Mouse (Mus musculus) midbrain, embryonic 12.5 days (tissue): ENCODE measurements around the gene Gtpbp10. TPM values are rescaled to one million over a fixed set of nuclear protein-coding genes. Genes with fewer than 3 reads are reported as not detected.

ENCODE experiments used
- ATAC-seq: fragments of 200-750 bp; cut with Nextera tagmentation; 2 replicates; pipeline ENCODE4 v1.8.0; 2017; ENCODE audit warnings: low read depth, moderate TSS enrichment, moderate library complexity; ENCODE audit not compliant: low FRiP score
- H3K27ac ChIP-seq: fragments of 300-500 bp; sonication (generic); replicated peaks from 2 replicates; pipeline ENCODE4 v1.5.1; 2016; ENCODE audit warnings: mild to moderate bottlenecking
- H3K27me3 ChIP-seq: fragments of 300-500 bp; sonication (generic); 2 replicates; pipeline ENCODE4 v1.6.1; 2016; ENCODE audit warnings: mild to moderate bottlenecking
- H3K36me3 ChIP-seq: fragments of 300-500 bp; sonication (generic); 2 replicates; pipeline ENCODE4 v1.6.1; 2016
- H3K4me1 ChIP-seq: fragments of 300-500 bp; sonication (generic); 2 replicates; pipeline ENCODE4 v1.6.1; 2016
- H3K4me2 ChIP-seq: fragments of 300-500 bp; sonication (generic); replicated peaks from 2 replicates; pipeline ENCODE4 v1.6.1; 2016; ENCODE audit warnings: mild to moderate bottlenecking, moderate library complexity
- H3K4me3 ChIP-seq: fragments of 300-500 bp; sonication (generic); 2 replicates; pipeline ENCODE4 v1.5.1; 2016; ENCODE audit warnings: mild to moderate bottlenecking
- H3K9ac ChIP-seq: fragments of 300-500 bp; sonication (generic); replicated peaks from 2 replicates; pipeline ENCODE4 v1.6.1; 2016; ENCODE audit warnings: mild to moderate bottlenecking, moderate library complexity
- H3K9me3 ChIP-seq: fragments of 300-500 bp; sonication (generic); 2 replicates; pipeline ENCODE4 v1.6.1; 2016; ENCODE audit warnings: mild to moderate bottlenecking
- WGBS: fragments of 180-500 bp; shearing (Covaris S2); methylation state at CpG from one replicate; pipeline ENCODE4 v1.1.7; 2016; 5-methylcytosine and 5-hydroxymethylcytosine counted together
- polyA plus RNA-seq: library from polyadenylated mRNA; unstranded; fragments of >200 nt; fragmentation: Nextera tagmentation; extraction: Ambion mirVana; gene quantifications from 2 replicates; pipeline ENCODE4 v1.2.1, GENCODE M21; 2016

Gtpbp10 gene
- polyA plus RNA-seq, 1 experiment from 2014 or later, result 33.2 TPM

GRCm38 (mm10) chr5:5495042-5495441 is 64.3 kb downstream of the Gtpbp10 start:
- H3K27ac ChIP-seq, result no peak overlapping the region
- 86% methylated on average over 4 of the region's 4 CpGs for WGBS
- no peaks in the 10 kb centered on the region for H3K36me3 ChIP-seq
- no peak overlapping the region for H3K4me3 ChIP-seq
- H3K4me2 ChIP-seq, result no peak overlapping the region
- H3K9me3 ChIP-seq, result no peaks in the 10 kb centered on the region
- peak; percentile 50 for ATAC-seq
- H3K4me1 ChIP-seq, result no peaks in the 10 kb centered on the region
- no peak overlapping the region for H3K9ac ChIP-seq
- peaks cover 5% of the 10 kb centered on the region; the same call in 1 of the 2 replicates for H3K27me3 ChIP-seq

GRCm38 (mm10) chr5:5494269-5495005 is 64.9 kb downstream of the Gtpbp10 start:
- peak; percentile 70 for ATAC-seq
- WGBS, result 41% methylated on average over 16 of the region's 16 CpGs
- Histone ChIP-seq H3K4me1 (no peaks in the 10 kb centered on the region), H3K36me3 (no peaks in the 10 kb centered on the region), H3K27me3 (peaks cover 5% of the 10 kb centered on the region; the same call in 1 of the 2 replicates), H3K4me2 (no peak overlapping the region), H3K4me3 (no peak overlapping the region), H3K9ac (no peak overlapping the region), H3K27ac (no peak overlapping the region), H3K9me3 (no peaks in the 10 kb centered on the region)

GRCm38 (mm10) chr5:5492163-5492562 is 67.2 kb downstream of the Gtpbp10 start:
- ATAC-seq, result no peak
- Histone ChIP-seq H3K27me3 (peaks cover 5% of the 10 kb centered on the region; the same call in 1 of the 2 replicates), H3K36me3 (no peaks in the 10 kb centered on the region), H3K4me2 (no peak overlapping the region), H3K4me3 (no peak overlapping the region), H3K9me3 (no peaks in the 10 kb centered on the region), H3K9ac (no peak overlapping the region), H3K27ac (no peak overlapping the region), H3K4me1 (no peaks in the 10 kb centered on the region)
- WGBS, result 90% methylated on average over 4 of the region's 4 CpGs

Other genes with a start within 250 kb of the Gtpbp10 start
- 33.5 and 38.1 TPM in 2 replicates for gene Cdk14, start 139.2 kb downstream of the Gtpbp10 start, polyA plus RNA-seq
- not detected in 2 replicates for gene 1700015F17Rik, start 80.4 kb downstream of the Gtpbp10 start, polyA plus RNA-seq
- 27.6 and 28.6 TPM in 2 replicates for gene Cldn12, start 44.6 kb downstream of the Gtpbp10 start, polyA plus RNA-seq
- 4.9 and 5.1 TPM in 2 replicates for gene Gm8773, start 14.3 kb upstream of the Gtpbp10 start, polyA plus RNA-seq
- gene Cfap69, start 104.7 kb upstream of the Gtpbp10 start, polyA plus RNA-seq, result 5.8 and 8.7 TPM in 2 replicates
- gene Steap2, start 135.0 kb upstream of the Gtpbp10 start, polyA plus RNA-seq, result 6.6 and 7.7 TPM in 2 replicates
- 2.9 and 3.4 TPM in 2 replicates for gene Steap1, start 189.8 kb upstream of the Gtpbp10 start, polyA plus RNA-seq